Mouse (Mus musculus): ENCODE data around the gene Acot13. TPM values are rescaled to one million over a fixed set of nuclear protein-coding genes. Genes with fewer than 3 reads are reported as not detected.
A peak's percentile ranks its signal among the peaks of the same experiment; 100 is the strongest.

Acot13 gene
- polyA plus RNA-seq, 1 experiment, result 31.3 TPM

DNA sequence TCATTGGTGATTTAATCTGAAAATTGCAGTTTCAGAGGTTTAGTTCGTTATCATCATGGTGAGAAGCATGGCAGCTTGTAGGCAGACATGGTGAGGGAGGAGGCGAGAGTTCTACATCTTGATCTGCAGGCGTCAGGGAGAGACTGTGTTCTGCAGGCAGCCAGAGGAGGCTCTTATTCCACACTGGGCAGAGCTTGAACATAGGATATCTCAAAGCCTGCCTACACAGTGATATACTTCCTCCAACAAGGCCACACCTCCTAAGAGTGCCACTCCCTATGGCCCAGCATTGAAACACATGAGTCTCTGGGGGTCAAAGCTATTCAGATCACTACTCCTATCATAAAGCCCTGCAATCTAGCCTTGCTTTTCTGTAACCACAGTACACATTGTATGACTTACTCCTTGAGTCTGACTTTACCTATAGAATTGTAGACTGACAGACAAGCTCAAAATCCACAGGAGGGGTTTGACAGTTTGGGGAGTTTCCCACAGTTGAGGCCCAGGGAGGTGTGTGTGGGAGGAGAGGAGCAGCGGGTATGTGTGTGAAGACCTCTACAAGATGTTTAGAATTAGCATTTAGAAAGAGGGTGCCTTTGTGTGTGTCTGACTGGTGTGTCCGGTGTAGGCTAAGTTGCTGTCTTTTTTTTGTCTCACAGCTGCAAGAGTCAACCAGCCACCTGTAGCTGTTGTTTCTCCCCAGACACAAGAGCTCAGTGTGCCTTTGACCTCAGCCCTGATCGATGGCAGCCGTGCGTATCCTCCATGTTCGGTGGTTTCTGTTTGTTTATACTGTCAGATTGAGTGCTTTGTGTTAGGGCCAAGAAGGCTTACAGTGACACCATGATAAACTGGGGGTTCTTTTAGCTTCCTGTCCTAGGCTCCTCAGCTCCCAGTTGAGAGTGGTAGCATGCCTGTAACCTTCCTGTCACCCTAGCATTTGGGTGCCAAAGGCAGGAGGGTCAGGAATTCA, 35.4 kb upstream of the Acot13 start:
- H3K27me3 ChIP-seq (ENCODE audit: control insufficient read depth, insufficient read depth, low read length), result no peaks in the 10 kb centered on the region
- peaks cover 25% of the 10 kb centered on the region for H3K4me1 ChIP-seq (ENCODE audit: control insufficient read depth, insufficient read depth, insufficient read length, low read length)
- no peaks in the 10 kb centered on the region for H3K36me3 ChIP-seq (ENCODE audit: control insufficient read depth, insufficient read depth, low read length)
- 25% methylated on average over 9 of the region's 9 CpGs for WGBS
- H3K27ac ChIP-seq (ENCODE audit: insufficient read depth, low read depth, low read length), result peak overlapping the region; percentile 84
- no peak; the same call in 1 of the 2 replicates for TF ChIP-seq POLR2A (IDR thresholded peaks at IDR 0.05; ENCODE audit: low read depth, low read length)
- no peak; the same call in 1 of the 2 replicates for TF ChIP-seq CTCF (IDR thresholded peaks at IDR 0.05; ENCODE audit: extremely low read depth, insufficient read length, insufficient replicate concordance, low read depth, low read length)
- H3K4me3 ChIP-seq (ENCODE audit: low read depth, low read length), result no peak overlapping the region

DNA sequence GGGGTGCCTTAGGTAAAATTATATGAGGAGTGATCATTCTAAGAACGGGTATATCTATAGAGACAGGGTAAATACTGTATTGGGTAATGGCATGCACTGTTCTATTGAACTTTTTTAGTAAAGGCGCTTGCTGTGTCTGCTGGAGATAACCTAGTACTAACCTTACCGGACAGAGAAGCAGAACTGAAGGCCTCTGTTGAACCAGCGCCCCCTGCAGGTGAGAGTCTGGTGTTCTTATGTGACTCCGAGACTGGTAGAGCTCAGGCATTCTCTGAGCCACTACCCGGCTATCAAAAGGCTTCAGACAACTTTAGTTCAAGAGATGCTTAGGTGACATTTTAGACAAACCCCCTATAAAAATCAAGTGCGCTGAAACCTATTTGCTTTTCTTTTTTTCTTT, 31.2 kb upstream of the Acot13 start:
- Histone ChIP-seq H3K27me3 (ENCODE audit: control insufficient read depth, insufficient read depth, low read length) (no peaks in the 10 kb centered on the region), H3K36me3 (ENCODE audit: control insufficient read depth, insufficient read depth, low read length) (no peaks in the 10 kb centered on the region), H3K4me1 (ENCODE audit: control insufficient read depth, insufficient read depth, insufficient read length, low read length) (peaks cover 36% of the 10 kb centered on the region), H3K4me3 (ENCODE audit: low read depth, low read length) (no peak overlapping the region), H3K27ac (ENCODE audit: insufficient read depth, low read depth, low read length) (peak overlapping the region; percentile 93)
- no peak for TF ChIP-seq POLR2A (IDR thresholded peaks at IDR 0.05; ENCODE audit: low read depth, low read length)
- TF ChIP-seq CTCF (IDR thresholded peaks at IDR 0.05; ENCODE audit: extremely low read depth, insufficient read length, insufficient replicate concordance, low read depth, low read length), result peak; percentile 71; the same call in 1 of the 2 replicates
- 40% methylated on average over 7 of the region's 7 CpGs for WGBS

DNA sequence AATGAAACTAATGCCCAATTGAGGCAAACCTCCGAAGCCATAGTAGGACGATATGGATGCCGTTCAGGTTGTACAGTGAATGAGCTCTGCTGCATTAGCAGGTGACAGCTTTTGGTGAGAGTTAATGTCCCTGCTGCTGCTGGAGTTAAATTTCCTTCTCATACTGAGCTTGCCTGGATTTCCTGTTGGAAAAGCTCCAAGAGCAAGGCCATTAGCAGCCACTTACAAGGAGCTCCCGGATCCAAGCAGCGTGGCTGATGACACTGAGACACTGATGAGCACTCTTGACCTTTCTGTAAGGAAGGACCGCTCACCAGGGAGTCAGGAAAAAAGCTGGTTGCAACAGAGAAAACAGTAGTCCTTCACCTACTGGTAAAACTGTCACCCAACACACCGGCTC, 30.7 kb upstream of the Acot13 start:
- Histone ChIP-seq H3K27ac (ENCODE audit: insufficient read depth, low read depth, low read length) (peak overlapping the region; percentile 93), H3K4me3 (ENCODE audit: low read depth, low read length) (no peak overlapping the region), H3K36me3 (ENCODE audit: control insufficient read depth, insufficient read depth, low read length) (no peaks in the 10 kb centered on the region), H3K4me1 (ENCODE audit: control insufficient read depth, insufficient read depth, insufficient read length, low read length) (peaks cover 38% of the 10 kb centered on the region), H3K27me3 (ENCODE audit: control insufficient read depth, insufficient read depth, low read length) (no peaks in the 10 kb centered on the region)
- no peak for TF ChIP-seq CTCF (IDR thresholded peaks at IDR 0.05; ENCODE audit: extremely low read depth, insufficient read length, insufficient replicate concordance, low read depth, low read length)
- no peak for TF ChIP-seq POLR2A (IDR thresholded peaks at IDR 0.05; ENCODE audit: low read depth, low read length)
- 20% methylated on average over 7 of the region's 7 CpGs for WGBS

DNA sequence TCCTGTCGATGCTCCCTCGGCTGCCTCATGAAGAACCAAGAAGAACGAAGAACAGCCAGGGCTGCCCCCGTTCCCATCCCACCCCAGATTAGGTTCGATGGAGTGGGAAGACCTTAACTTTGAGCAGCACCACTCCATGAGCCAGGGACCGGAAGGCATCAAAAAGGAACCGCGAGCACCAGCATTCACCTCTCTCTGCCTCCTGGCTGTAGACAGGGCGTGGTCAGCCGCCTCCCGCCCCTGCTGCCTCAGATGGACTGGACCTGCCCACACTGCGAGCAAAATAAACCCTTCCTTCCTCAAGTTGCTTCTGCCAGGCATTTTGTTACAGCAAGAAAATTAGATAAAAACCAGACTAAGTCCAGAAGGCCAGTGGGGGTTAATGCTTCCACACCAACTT, 29.7 kb upstream of the Acot13 start:
- WGBS, result 28% methylated on average over 12 of the region's 12 CpGs
- no peaks in the 10 kb centered on the region for H3K27me3 ChIP-seq (ENCODE audit: control insufficient read depth, insufficient read depth, low read length)
- H3K27ac ChIP-seq (ENCODE audit: insufficient read depth, low read depth, low read length), result peak overlapping the region; percentile 93
- peak overlapping the region; percentile 63 for H3K4me3 ChIP-seq (ENCODE audit: low read depth, low read length)
- peaks cover 35% of the 10 kb centered on the region for H3K4me1 ChIP-seq (ENCODE audit: control insufficient read depth, insufficient read depth, insufficient read length, low read length)
- TF ChIP-seq CTCF (IDR thresholded peaks at IDR 0.05; ENCODE audit: extremely low read depth, insufficient read length, insufficient replicate concordance, low read depth, low read length), result no peak
- peak; percentile 62 for TF ChIP-seq POLR2A (IDR thresholded peaks at IDR 0.05; ENCODE audit: low read depth, low read length)
- no peaks in the 10 kb centered on the region for H3K36me3 ChIP-seq (ENCODE audit: control insufficient read depth, insufficient read depth, low read length)

DNA sequence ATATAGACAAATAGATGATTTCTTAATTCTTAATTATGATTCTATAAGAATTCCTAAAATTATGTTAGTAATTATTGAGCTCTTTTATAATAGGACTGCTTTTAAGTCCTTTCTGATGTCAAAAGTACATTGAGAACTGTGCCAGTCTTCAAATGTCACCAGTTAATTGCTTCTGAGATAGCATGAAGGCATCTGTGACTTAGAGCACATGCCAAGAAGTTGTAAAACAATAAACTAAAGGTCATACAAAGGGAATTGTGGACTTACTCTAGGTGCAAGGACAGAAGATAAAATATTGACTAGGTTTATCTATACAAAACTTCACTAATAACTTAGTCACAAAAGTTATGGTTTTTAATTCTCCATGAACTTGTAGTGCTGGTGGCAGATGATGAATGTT, 27.8 kb upstream of the Acot13 start:
- Histone ChIP-seq H3K27me3 (ENCODE audit: control insufficient read depth, insufficient read depth, low read length) (no peaks in the 10 kb centered on the region), H3K4me1 (ENCODE audit: control insufficient read depth, insufficient read depth, insufficient read length, low read length) (peaks cover 27% of the 10 kb centered on the region), H3K27ac (ENCODE audit: insufficient read depth, low read depth, low read length) (no peak overlapping the region), H3K4me3 (ENCODE audit: low read depth, low read length) (no peak overlapping the region), H3K36me3 (ENCODE audit: control insufficient read depth, insufficient read depth, low read length) (no peaks in the 10 kb centered on the region)
- no peak for TF ChIP-seq POLR2A (IDR thresholded peaks at IDR 0.05; ENCODE audit: low read depth, low read length)
- no peak for TF ChIP-seq CTCF (IDR thresholded peaks at IDR 0.05; ENCODE audit: extremely low read depth, insufficient read length, insufficient replicate concordance, low read depth, low read length)

DNA sequence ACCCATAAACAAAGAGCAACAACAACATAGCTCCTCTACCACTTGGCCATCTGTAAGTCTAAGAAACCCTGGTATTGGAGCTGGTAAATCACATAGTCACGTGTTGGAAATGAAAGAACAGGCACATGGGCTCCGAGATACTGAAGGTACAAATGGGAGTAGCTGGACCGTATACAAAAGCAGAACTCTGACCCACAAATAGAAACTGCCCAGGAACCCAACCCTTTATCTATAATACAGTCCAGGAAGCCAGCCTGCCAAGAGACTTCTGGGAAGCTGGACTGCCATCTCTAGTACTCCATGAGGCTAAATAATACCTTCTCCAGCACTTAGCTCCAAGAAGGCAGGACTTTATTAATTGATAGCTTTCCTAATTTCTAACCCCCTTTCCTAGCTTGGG, 21.2 kb upstream of the Acot13 start:
- peaks cover 17% of the 10 kb centered on the region for H3K4me1 ChIP-seq (ENCODE audit: control insufficient read depth, insufficient read depth, insufficient read length, low read length)
- H3K36me3 ChIP-seq (ENCODE audit: control insufficient read depth, insufficient read depth, low read length), result no peaks in the 10 kb centered on the region
- H3K27me3 ChIP-seq (ENCODE audit: control insufficient read depth, insufficient read depth, low read length), result no peaks in the 10 kb centered on the region
- peak overlapping the region; percentile 77 for H3K27ac ChIP-seq (ENCODE audit: insufficient read depth, low read depth, low read length)
- no peak overlapping the region for H3K4me3 ChIP-seq (ENCODE audit: low read depth, low read length)
- WGBS, result 32% methylated on average over 3 of the region's 3 CpGs
- no peak for TF ChIP-seq CTCF (IDR thresholded peaks at IDR 0.05; ENCODE audit: extremely low read depth, insufficient read length, insufficient replicate concordance, low read depth, low read length)
- no peak for TF ChIP-seq POLR2A (IDR thresholded peaks at IDR 0.05; ENCODE audit: low read depth, low read length)

DNA sequence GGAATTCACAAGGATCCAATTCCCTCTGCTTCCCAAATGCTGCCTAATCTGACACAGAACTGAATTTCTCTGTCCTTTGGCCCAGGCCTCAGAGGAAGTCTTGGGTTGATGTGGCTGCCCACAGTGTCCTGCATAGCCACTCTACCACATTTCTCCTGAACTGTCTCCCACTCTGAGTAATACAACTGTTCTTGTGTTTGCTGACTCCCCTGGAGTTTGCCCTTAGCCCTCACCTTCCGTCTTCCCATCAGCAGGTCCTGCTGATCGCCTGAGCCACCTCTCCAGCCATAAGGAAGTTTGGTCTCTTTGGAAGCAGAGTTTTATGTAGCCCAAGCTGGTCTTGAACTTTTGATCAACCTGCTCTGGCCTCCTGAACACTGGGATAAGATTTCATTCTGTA, 20.6 kb upstream of the Acot13 start:
- 27% methylated on average over 2 of the region's 2 CpGs for WGBS
- H3K4me3 ChIP-seq (ENCODE audit: low read depth, low read length), result no peak overlapping the region

More for the DNA sequence above, 20.6 kb upstream of the Acot13 start:
- Histone ChIP-seq H3K27me3 (ENCODE audit: control insufficient read depth, insufficient read depth, low read length) (no peaks in the 10 kb centered on the region), H3K27ac (ENCODE audit: insufficient read depth, low read depth, low read length) (peak overlapping the region; percentile 77), H3K36me3 (ENCODE audit: control insufficient read depth, insufficient read depth, low read length) (no peaks in the 10 kb centered on the region), H3K4me1 (ENCODE audit: control insufficient read depth, insufficient read depth, insufficient read length, low read length) (peaks cover 13% of the 10 kb centered on the region)
- no peak for TF ChIP-seq POLR2A (IDR thresholded peaks at IDR 0.05; ENCODE audit: low read depth, low read length)
- TF ChIP-seq CTCF (IDR thresholded peaks at IDR 0.05; ENCODE audit: extremely low read depth, insufficient read length, insufficient replicate concordance, low read depth, low read length), result no peak
